Mouse (Mus musculus) liver, postnatal 0 days (tissue): ENCODE measurements around the gene Ccdc17. TPM values are rescaled to one million over a fixed set of nuclear protein-coding genes. Genes with fewer than 3 reads are reported as not detected.

Source experiments
- ATAC-seq: fragments of 200-750 bp; cut with Nextera tagmentation; 2 replicates; pipeline ENCODE4 v1.8.0; 2017; ENCODE audit warnings: mild to moderate bottlenecking, moderate library complexity
- DNase-seq: peaks from one replicate; pipeline ENCODE4 v3.0.0-alpha.2; 2016
- H3K27ac ChIP-seq: fragments of 300-500 bp; sonication (generic); 2 replicates; pipeline ENCODE4 v1.5.1; 2014; ENCODE audit warnings: antibody characterized with exemption, moderate library complexity, mild to moderate bottlenecking, low read depth
- H3K27me3 ChIP-seq: fragments of 300-500 bp; sonication (generic); 2 replicates; pipeline ENCODE4 v1.6.1; 2014; ENCODE audit warnings: low read length, control low read depth, mixed read lengths; ENCODE audit not compliant: insufficient read depth
- H3K36me3 ChIP-seq: fragments of 300-500 bp; sonication (generic); replicated peaks from 2 replicates; pipeline ENCODE4 v1.6.1; 2014; ENCODE audit warnings: mild to moderate bottlenecking, control low read depth, low read length, moderate library complexity, mixed read lengths; ENCODE audit not compliant: insufficient read depth
- H3K4me1 ChIP-seq: fragments of 300-500 bp; sonication (generic); 2 replicates; pipeline ENCODE4 v1.6.1; 2014; ENCODE audit warnings: antibody characterized with exemption, mild to moderate bottlenecking, control low read depth; ENCODE audit not compliant: insufficient read depth
- H3K4me2 ChIP-seq: fragments of 300-500 bp; sonication (generic); 2 replicates; pipeline ENCODE4 v1.6.1; 2014; ENCODE audit warnings: low read depth, mild to moderate bottlenecking, low read length, moderate library complexity, mixed read lengths
- H3K4me3 ChIP-seq: fragments of 300-500 bp; sonication (generic); 2 replicates; pipeline ENCODE4 v1.5.1; 2014; ENCODE audit warnings: low read depth, low read length
- H3K9ac ChIP-seq: fragments of 300-500 bp; sonication (generic); replicated peaks from 2 replicates; pipeline ENCODE4 v1.6.1; 2014; ENCODE audit warnings: mild to moderate bottlenecking, moderate library complexity
- H3K9me3 ChIP-seq: fragments of 300-500 bp; sonication (generic); 2 replicates; pipeline ENCODE4 v1.6.1; 2016; ENCODE audit warnings: mild to moderate bottlenecking, control low read depth, low read length, mixed read lengths
- CTCF ChIP-seq: sonication (generic); IDR thresholded peaks from 2 replicates; pipeline ENCODE4 v1.5.1; 2016; ENCODE audit warnings: antibody characterized with exemption, low read depth
- EP300 ChIP-seq: IDR thresholded peaks from 2 replicates; pipeline ENCODE4 v1.6.1; 2016; ENCODE audit warnings: antibody characterized with exemption, low read depth, mild to moderate bottlenecking
- WGBS: fragments of 180-500 bp; shearing (Covaris S2); extraction: QIAGEN DNeasy Blood & Tissue Kit; methylation state at CpG from one replicate; pipeline ENCODE4 v1.1.7; 2014; ENCODE audit not compliant: insufficient replicate concordance; 5-methylcytosine and 5-hydroxymethylcytosine counted together
- polyA plus RNA-seq: library from polyadenylated mRNA; unstranded; fragments of >200 nt; fragmentation: Nextera tagmentation; extraction: Ambion mirVana; gene quantifications from 2 replicates; pipeline ENCODE4 v1.2.1, GENCODE M21; 2015

Gene Ccdc17
- polyA plus RNA-seq, 1 experiment from 2014 or later, result 2.9 TPM

DNA sequence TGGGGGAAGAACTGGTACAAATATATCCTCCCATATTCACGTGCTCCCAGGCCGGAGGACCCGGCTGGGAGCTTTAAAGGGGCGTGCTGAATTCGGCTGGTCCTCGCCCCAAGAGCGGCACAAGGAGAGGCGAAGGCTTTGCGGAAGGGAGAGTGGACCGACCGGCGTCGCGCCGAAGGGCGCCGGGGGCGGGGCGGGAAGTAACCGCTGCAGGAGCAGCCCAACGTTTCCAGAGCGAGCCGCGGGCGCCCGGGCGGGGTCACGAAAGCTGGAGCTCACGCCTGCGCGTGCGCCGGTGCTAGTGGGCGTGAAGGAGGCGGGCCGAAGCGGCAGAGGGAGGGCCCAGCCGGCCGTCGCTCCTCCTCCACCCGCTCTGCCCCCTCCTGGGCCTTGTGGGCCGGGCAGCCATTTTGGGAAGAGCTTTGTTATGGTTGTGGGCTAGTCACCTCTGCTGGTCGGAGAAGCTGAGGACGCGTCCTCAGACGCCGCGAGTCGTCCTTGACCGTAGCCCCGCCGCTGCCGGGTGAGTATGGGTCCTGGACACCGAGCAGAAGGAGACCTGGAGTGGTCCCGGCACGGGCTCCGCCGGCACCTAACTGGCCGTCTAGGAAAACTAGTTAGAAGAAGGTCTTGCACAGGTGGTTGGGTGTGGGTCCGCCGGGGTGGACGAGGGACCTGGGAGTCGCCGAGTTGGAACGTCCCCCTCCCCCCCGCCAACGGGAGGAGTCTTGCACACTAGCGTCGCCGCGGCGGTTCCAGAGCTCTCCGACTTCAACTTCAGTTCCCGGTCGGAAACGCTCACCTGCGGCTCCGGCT is 38.9 kb upstream of the Ccdc17 start, which contains the start of gene Gpbp1l1:
Gene Gpbp1l1, plus strand, starts transcription at position 353 of the 816 bp plus-strand sequence.
- peak within 1 kb of the TSS; percentile 91 for H3K27ac ChIP-seq
- peak; percentile 94 for ATAC-seq
- WGBS, result 1% methylated on average over 77 of the region's 78 CpGs

DNA sequence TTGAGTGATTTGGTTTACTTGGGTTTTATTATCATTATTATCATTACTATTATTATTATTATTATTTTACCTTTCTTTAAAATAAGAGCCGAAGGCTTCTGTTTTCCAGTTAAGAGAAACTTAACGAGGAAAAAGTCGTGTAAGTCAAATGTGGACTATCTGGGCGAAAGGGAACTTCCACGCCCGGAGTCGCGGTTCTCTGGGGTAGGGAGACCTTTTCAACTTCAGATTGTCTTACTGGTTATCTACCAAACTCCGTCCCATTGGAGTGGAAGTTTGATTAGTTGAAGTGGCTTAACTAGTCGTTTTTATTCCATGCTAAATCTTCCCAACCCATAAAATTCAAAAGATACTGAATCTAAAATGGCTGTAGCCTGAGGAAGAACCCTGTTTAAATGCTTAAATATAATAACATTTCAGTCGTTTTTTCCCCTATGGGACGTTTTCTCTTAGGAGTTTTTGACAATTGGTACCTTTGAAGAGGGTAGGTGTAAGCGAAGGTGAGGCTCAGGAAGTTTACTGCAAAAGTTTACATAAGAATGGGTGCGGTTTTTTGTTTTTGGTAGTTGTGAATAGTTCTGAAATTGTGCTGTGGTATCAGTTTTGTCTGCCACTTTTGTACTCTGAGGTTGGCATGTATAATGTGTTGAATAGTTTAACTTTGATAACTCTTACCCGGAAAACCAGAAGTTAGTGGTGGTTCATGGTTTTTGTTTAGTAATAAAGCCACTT is 38.1 kb upstream of the Ccdc17 start:
- TF ChIP-seq CTCF, result no peak
- 0 out of 2 replicates have a peak, but pooled peaks have one; percentile 20 for TF ChIP-seq EP300
- ATAC-seq, result no peak
- Histone ChIP-seq H3K4me2 (peak overlapping the region; percentile 88), H3K36me3 (peaks cover under 1% of the 10 kb centered on the region), H3K4me3 (peak overlapping the region; percentile 87), H3K9ac (peak overlapping the region; percentile 90), H3K27me3 (no peaks in the 10 kb centered on the region), H3K4me1 (peaks cover 13% of the 10 kb centered on the region), H3K27ac (peak overlapping the region; percentile 91), H3K9me3 (no peaks in the 10 kb centered on the region)
- 1% methylated on average over 15 of the region's 15 CpGs for WGBS
- no peak for DNase-seq

More for the DNA sequence above, 38.9 kb upstream of the Ccdc17 start, which contains the start of gene Gpbp1l1:
- Histone ChIP-seq H3K36me3 (peaks cover 3% of the 10 kb centered on the region), H3K4me2 (peak within 1 kb of the TSS; percentile 88), H3K4me1 (peaks cover 13% of the 10 kb centered on the region), H3K27me3 (no peaks in the 10 kb centered on the region), H3K9ac (peak within 1 kb of the TSS; percentile 90), H3K4me3 (peak within 1 kb of the TSS; percentile 87), H3K9me3 (no peaks in the 10 kb centered on the region)
- peak; percentile 99 for DNase-seq
- TF ChIP-seq EP300 (no peak), CTCF (peak; percentile 67)

- DNase-seq, result no peak
- no peak overlapping the region for H3K4me2 ChIP-seq
These were observed 661 bp upstream of the Ccdc17 start for GRCm38 (mm10) chr4:116595793-116596192.

DNA sequence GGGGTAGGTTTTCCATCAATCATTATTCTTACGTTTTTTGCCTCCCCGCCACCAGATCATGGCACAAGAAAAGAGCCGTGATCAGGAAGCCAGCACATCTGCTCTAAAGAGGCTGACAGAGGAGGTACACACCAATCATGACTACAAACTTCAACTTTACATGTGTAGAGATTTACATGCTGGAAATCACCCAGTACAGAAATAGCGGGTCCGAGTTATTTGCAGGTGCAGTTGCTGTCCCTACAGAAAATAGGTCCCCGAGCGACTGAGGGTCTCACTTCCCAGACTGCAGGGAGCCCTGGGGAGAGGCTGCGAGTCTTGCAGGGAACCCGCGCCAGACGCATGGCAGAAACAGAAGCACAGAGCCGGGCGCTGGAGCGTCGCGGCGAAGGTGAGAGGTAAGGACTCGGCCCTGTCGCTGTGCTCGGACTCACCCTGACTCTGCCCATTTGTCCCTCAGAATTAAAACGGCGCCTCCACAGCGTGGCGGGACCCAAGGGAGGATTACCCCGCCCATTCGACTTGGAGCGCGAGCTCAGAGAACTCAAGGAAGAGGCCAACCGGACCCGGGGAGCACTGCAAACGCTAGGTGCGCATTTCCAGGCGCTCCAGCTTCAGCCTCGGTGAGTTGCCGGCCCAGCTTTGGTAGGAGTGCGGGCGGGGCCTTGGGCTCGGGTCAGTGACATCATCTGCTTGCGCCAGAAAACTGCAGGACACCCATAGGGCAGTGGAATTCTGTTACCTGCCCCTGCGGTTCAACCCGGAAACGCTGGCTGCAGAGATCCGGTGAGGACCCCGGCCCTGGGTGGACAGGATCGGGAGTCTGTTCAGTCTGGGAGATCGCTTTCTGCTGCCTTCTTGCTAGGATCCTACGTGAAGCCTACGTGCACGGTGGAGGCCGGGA is 776 bp downstream of the Ccdc17 start:
- peaks cover 33% of the 10 kb centered on the region for H3K36me3 ChIP-seq
- whole genome bisulfite sequencing, result under 1% methylated on average over 50 of the region's 50 CpGs
- TF ChIP-seq CTCF, result peak; percentile 29
- TF ChIP-seq EP300, result no peak

More at GRCm38 (mm10) chr4:116595793-116596192, 661 bp upstream of the Ccdc17 start:
- H3K9me3 ChIP-seq, result no peaks in the 10 kb centered on the region
- peaks cover 17% of the 10 kb centered on the region for H3K4me1 ChIP-seq
- H3K36me3 ChIP-seq, result peaks cover 33% of the 10 kb centered on the region
- H3K27ac ChIP-seq, result no peak overlapping the region
- H3K9ac ChIP-seq, result no peak overlapping the region
- ATAC-seq, result no peak
- WGBS, result 82% methylated on average over 8 of the region's 8 CpGs
- H3K27me3 ChIP-seq, result no peaks in the 10 kb centered on the region
- TF ChIP-seq CTCF, result no peak
- no peak overlapping the region for H3K4me3 ChIP-seq

GRCm38 (mm10) chr4:116612621-116613020 is 16.2 kb downstream of the Ccdc17 start:
- H3K9me3 ChIP-seq, result no peaks in the 10 kb centered on the region
- 90% methylated on average over 2 of the region's 2 CpGs for WGBS

More for the DNA sequence above, 776 bp downstream of the Ccdc17 start:
- H3K27me3 ChIP-seq, result no peaks in the 10 kb centered on the region
- H3K4me1 ChIP-seq, result peaks cover 17% of the 10 kb centered on the region
- peak overlapping the region; percentile 86 for H3K27ac ChIP-seq
- peak overlapping the region; percentile 81 for H3K4me3 ChIP-seq
- H3K9ac ChIP-seq, result peak overlapping the region; percentile 82
- H3K4me2 ChIP-seq, result peak overlapping the region; percentile 97
- ATAC-seq (peak; percentile 98), DNase-seq (peak; percentile 91)
- H3K9me3 ChIP-seq, result no peaks in the 10 kb centered on the region

More at GRCm38 (mm10) chr4:116612621-116613020, 16.2 kb downstream of the Ccdc17 start:
- DNase-seq (no peak), ATAC-seq (no peak)
- H3K4me1 ChIP-seq, result no peaks in the 10 kb centered on the region
- no peak overlapping the region for H3K4me2 ChIP-seq
- H3K27me3 ChIP-seq, result no peaks in the 10 kb centered on the region
- TF ChIP-seq CTCF (no peak), EP300 (no peak)
- H3K27ac ChIP-seq, result no peak overlapping the region
- no peak overlapping the region for H3K4me3 ChIP-seq
- H3K9ac ChIP-seq, result no peak overlapping the region
- peaks cover 60% of the 10 kb centered on the region for H3K36me3 ChIP-seq
